Mouse (Mus musculus) CH12.LX (cell line): ENCODE data around the gene Map4k3.

Source experiments
- CHD2 ChIP-seq: IDR thresholded peaks from 2 replicates; pipeline ENCODE4 v1.6.1; 2011; ENCODE audit warnings: low read length, improper control_type of control experiment
- CTCF ChIP-seq, 2 experiments: IDR thresholded peaks in 1 of 2; conservative IDR thresholded peaks in 1 of 2; 2 replicates each; pipeline ENCODE4 v1.5.1; 2011 to 2012; ENCODE audit warnings: low read depth in 2 of 2, low read length in 2 of 2, improper control_type of control experiment in 1 of 2, inconsistent platforms in 1 of 2, mild to moderate bottlenecking in 1 of 2, moderate library complexity in 1 of 2
- EP300 ChIP-seq: IDR thresholded peaks from 2 replicates; pipeline ENCODE4 v1.6.1; 2011; ENCODE audit warnings: low read length, improper control_type of control experiment
- HCFC1 ChIP-seq: IDR thresholded peaks from 2 replicates; pipeline ENCODE4 v1.6.1; 2012; ENCODE audit warnings: low read depth, mild to moderate bottlenecking, inconsistent platforms, low read length, improper control_type of control experiment
- MAZ ChIP-seq: IDR thresholded peaks from 2 replicates; pipeline ENCODE4 v1.6.1; 2012; ENCODE audit warnings: low read depth, mild to moderate bottlenecking, inconsistent platforms, low read length, improper control_type of control experiment, moderate library complexity
- MEF2A ChIP-seq: IDR thresholded peaks from 2 replicates; pipeline ENCODE4 v1.6.1; 2014; ENCODE audit warnings: low read depth, mild to moderate bottlenecking, inconsistent platforms, low read length, improper control_type of control experiment, borderline replicate concordance
- MXI1 ChIP-seq: IDR thresholded peaks from 2 replicates; pipeline ENCODE4 v1.6.1; 2011; ENCODE audit warnings: mild to moderate bottlenecking, low read depth, low read length, improper control_type of control experiment
- NRF1 ChIP-seq: IDR thresholded peaks from 2 replicates; pipeline ENCODE4 v1.6.1; 2014; ENCODE audit warnings: low read depth, mild to moderate bottlenecking, inconsistent platforms, low read length, improper control_type of control experiment, moderate library complexity
- POLR2A ChIP-seq: IDR thresholded peaks from 2 replicates; pipeline ENCODE4 v1.6.1; 2011; ENCODE audit warnings: low read depth, mild to moderate bottlenecking, improper control_type of control experiment, low read length
- SMC3 ChIP-seq: IDR thresholded peaks from 2 replicates; pipeline ENCODE4 v1.6.1; 2011; ENCODE audit warnings: low read depth, low read length, improper control_type of control experiment
- TCF12 ChIP-seq: IDR thresholded peaks from 2 replicates; pipeline ENCODE4 v1.6.1; 2014; ENCODE audit warnings: low read depth, mild to moderate bottlenecking, inconsistent platforms, low read length, improper control_type of control experiment
- ZC3H11A ChIP-seq: IDR thresholded peaks from 2 replicates; pipeline ENCODE4 v1.6.1; 2012; ENCODE audit warnings: low read depth, mild to moderate bottlenecking, inconsistent platforms, low read length, improper control_type of control experiment
- ZKSCAN1 ChIP-seq: IDR thresholded peaks from 2 replicates; pipeline ENCODE4 v1.6.1; 2012; ENCODE audit warnings: low read depth, inconsistent platforms, low read length, improper control_type of control experiment, borderline replicate concordance

DNA sequence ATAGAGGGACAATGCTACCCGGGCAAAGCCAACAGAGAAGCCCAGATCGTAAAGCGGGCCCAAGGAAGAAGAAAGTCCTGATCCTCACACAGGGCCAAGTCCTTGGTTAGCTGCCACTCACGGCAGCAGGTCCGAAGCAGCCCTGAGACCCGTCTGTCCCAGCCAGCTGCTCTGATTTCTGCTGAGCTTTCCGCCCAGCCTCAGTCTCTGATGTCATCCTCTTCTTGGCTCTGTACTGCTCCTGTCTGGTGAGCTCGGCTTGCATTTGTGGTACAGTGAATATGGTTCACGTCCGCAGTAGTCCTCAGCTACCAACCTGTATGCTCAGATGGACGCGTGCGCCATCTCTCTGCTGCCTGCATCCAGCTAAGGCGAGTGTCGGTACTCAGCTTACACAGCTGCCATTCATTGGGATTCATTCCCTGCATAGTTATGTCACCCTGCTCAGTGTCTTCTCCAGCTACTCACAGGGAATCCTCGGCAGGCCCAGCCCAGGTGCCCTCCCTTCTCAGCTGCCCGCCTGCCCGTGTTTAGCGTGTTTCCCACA lies 125.1 kb downstream of the Map4k3 start:
- TF ChIP-seq SMC3, result no peak
- TF ChIP-seq CTCF (conservative IDR thresholded peaks at IDR 0.05 in 1 of 2, IDR thresholded peaks at IDR 0.05 in 1 of 2; ENCODE audit: low read depth in 2 of 2, low read length in 2 of 2), result no peak
- TF ChIP-seq MEF2A, result no peak
- no peak for TF ChIP-seq POLR2A
- TF ChIP-seq MAZ, result no peak
- no peak for TF ChIP-seq MXI1
- TF ChIP-seq CHD2, result no peak
- TF ChIP-seq ZC3H11A, result no peak
- TF ChIP-seq TCF12, result no peak
- TF ChIP-seq NRF1, result no peak
- TF ChIP-seq HCFC1, result no peak
- TF ChIP-seq ZKSCAN1, result no peak
- no peak for TF ChIP-seq EP300
